Mouse (Mus musculus) G1E (cell line): Measurements from ENCODE around the gene Gfpt2.

Experiments
- CTCF ChIP-seq: IDR thresholded peaks from 2 replicates; pipeline ENCODE4 v1.5.1; 2012; ENCODE audit warnings: low read depth, low read length, inconsistent platforms, mixed read lengths
- GATA1 ChIP-seq: IDR thresholded peaks from 2 replicates; pipeline ENCODE4 v1.6.1; 2012; ENCODE audit warnings: borderline replicate concordance, low read length, inconsistent platforms, mixed read lengths
- TAL1 ChIP-seq: conservative IDR thresholded peaks from 2 replicates; pipeline ENCODE4 v1.6.1; 2012; ENCODE audit warnings: low read depth, low read length, inconsistent platforms, mixed read lengths

GRCm38 (mm10) chr11:49819676-49820075 lies 25.7 kb downstream of the Gfpt2 start:
- TF ChIP-seq CTCF: no peak
- TF ChIP-seq GATA1: no peak
- TF ChIP-seq TAL1: no peak
